Mouse (Mus musculus): ENCODE data around the gene Tnfrsf21. TPM values are rescaled to one million over a fixed set of nuclear protein-coding genes. Genes with fewer than 3 reads are reported as not detected.

The Tnfrsf21 gene
- polyA plus RNA-seq, 1 experiment from 2014 or later = 83.0 TPM

DNA sequence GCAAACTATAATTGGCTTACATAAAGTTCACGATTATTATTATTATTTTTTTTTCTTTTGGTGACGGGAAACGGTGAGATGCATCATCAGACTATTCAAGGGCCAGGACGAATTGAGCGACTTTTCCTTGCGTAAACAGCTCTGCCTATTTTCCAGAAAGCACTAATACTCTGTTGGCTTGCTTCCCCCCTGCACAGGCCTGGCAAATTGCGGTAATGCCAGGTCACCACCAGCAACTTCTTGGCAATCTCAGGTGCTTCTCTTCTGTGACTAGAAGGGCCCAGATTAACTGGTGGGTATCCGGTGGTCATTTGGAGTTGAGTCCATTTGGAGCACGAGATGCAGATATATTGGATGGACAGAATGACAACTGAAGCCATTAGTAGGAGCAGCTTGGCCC, 5.7 kb downstream of the Tnfrsf21 start:
- no peak overlapping the region for H3K9ac ChIP-seq (ENCODE audit: low read depth, low read length)
- H3K9me3 ChIP-seq (ENCODE audit: control insufficient read depth, low read length) = no peaks in the 10 kb centered on the region
- peaks cover 11% of the 10 kb centered on the region for H3K4me1 ChIP-seq (ENCODE audit: control insufficient read depth, insufficient read depth, low read depth, low read length)
- WGBS = 89% methylated on average over 9 of the region's 9 CpGs
- no peaks in the 10 kb centered on the region for H3K27me3 ChIP-seq (replicated peaks; ENCODE audit: control insufficient read depth, insufficient read depth, low read length)
- no peak overlapping the region for H3K4me2 ChIP-seq (ENCODE audit: low read length)
- 0 out of 2 replicates have a peak, but pooled peaks cover 4% of the 10 kb centered on the region for H3K36me3 ChIP-seq (ENCODE audit: control insufficient read depth, insufficient read depth, low read length)
- H3K4me3 ChIP-seq (ENCODE audit: low read length) = no peak overlapping the region
- no peak for ATAC-seq
- H3K27ac ChIP-seq (ENCODE audit: low read depth, low read length) = no peak overlapping the region

DNA sequence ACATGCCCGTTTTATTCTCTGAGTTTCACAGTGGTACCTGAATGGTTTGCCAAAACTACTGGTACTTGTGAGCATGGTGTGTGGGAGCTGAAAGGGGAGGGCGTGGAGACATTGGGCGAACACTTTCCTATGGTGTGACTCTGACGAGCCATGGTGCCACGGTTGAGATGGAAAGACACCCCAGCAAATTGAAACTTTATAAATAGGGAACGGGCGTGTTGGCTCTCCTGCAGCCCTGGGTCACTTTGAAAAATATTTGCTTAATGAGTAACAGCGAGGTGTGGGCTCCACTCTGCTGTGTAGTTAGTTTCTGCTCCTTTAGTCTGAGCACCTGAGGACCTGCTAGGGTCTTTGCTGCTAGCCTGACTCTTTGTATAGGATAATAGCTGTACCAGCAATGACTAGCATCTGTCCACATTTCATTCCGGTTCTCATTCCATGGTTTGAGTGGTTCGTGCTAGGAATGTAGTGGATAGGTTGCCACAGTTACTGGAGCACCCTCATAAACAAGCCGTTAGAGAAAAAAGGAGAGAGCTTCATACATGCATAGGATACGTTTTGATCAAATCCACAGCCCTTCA, 7.4 kb downstream of the Tnfrsf21 start:
- peaks cover 8% of the 10 kb centered on the region for H3K4me1 ChIP-seq (ENCODE audit: control insufficient read depth, insufficient read depth, low read depth, low read length)
- ATAC-seq = no peak
- H3K4me2 ChIP-seq (ENCODE audit: low read length) = no peak overlapping the region
- no peak overlapping the region for H3K4me3 ChIP-seq (ENCODE audit: low read length)
- H3K27me3 ChIP-seq (replicated peaks; ENCODE audit: control insufficient read depth, insufficient read depth, low read length) = no peaks in the 10 kb centered on the region
- 0 out of 2 replicates have a peak, but pooled peaks cover 4% of the 10 kb centered on the region for H3K36me3 ChIP-seq (ENCODE audit: control insufficient read depth, insufficient read depth, low read length)
- no peak overlapping the region for H3K9ac ChIP-seq (ENCODE audit: low read depth, low read length)
- H3K27ac ChIP-seq (ENCODE audit: low read depth, low read length) = no peak overlapping the region
- H3K9me3 ChIP-seq (ENCODE audit: control insufficient read depth, low read length) = no peaks in the 10 kb centered on the region
- 90% methylated on average over 12 of the region's 12 CpGs for WGBS

DNA sequence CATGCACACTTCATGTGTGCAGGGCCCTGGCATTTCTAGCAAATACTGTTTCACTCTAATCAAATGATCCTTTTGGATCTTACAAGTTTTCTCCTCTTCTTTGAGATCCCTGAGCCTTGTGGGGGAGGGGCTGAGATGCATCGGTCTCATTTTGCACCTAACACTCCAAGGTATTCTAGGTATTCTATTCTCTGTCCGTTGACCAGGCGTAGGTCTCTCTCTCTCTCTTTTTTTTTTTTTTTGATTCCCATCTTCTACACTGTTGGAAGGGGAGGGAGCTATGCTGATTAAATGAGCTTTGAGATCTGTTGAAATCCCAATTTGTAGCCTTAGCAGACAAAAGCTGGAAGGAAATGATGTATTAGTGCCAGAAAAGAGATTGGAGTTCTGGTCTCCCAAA, 8.2 kb downstream of the Tnfrsf21 start:
- Histone ChIP-seq H3K27ac (ENCODE audit: low read depth, low read length) (no peak overlapping the region), H3K4me1 (ENCODE audit: control insufficient read depth, insufficient read depth, low read depth, low read length) (0 out of 2 replicates have a peak, but pooled peaks cover 2% of the 10 kb centered on the region), H3K4me2 (ENCODE audit: low read length) (no peak overlapping the region), H3K9me3 (ENCODE audit: control insufficient read depth, low read length) (no peaks in the 10 kb centered on the region), H3K9ac (ENCODE audit: low read depth, low read length) (no peak overlapping the region), H3K4me3 (ENCODE audit: low read length) (no peak overlapping the region), H3K27me3 (replicated peaks; ENCODE audit: control insufficient read depth, insufficient read depth, low read length) (no peaks in the 10 kb centered on the region), H3K36me3 (ENCODE audit: control insufficient read depth, insufficient read depth, low read length) (0 out of 2 replicates have a peak, but pooled peaks cover 4% of the 10 kb centered on the region)
- WGBS = 88% methylated on average over 3 of the region's 3 CpGs
- ATAC-seq = no peak

DNA sequence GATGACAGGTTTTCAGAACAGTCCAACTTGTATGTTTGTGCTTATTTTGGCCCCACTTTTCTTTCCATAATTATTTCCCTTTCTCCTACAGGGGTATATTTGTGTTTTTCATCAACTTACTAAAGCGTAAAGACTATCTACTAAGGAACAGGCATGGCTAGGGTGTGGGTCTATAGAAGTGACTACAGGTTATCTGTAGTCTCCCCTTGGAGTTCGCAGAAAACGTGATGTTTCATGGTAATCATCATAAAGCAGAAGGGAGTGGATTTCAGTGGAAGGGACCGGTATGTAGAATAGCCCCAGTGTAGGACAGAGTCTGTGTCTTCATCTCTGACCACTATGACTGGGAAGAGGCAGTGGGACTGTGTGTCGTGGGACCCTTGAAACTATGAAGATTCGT, 8.7 kb downstream of the Tnfrsf21 start:
- Histone ChIP-seq H3K9ac (ENCODE audit: low read depth, low read length) (no peak overlapping the region), H3K27me3 (replicated peaks; ENCODE audit: control insufficient read depth, insufficient read depth, low read length) (no peaks in the 10 kb centered on the region), H3K4me2 (ENCODE audit: low read length) (no peak overlapping the region), H3K36me3 (ENCODE audit: control insufficient read depth, insufficient read depth, low read length) (0 out of 2 replicates have a peak, but pooled peaks cover 4% of the 10 kb centered on the region), H3K27ac (ENCODE audit: low read depth, low read length) (no peak overlapping the region), H3K4me3 (ENCODE audit: low read length) (no peak overlapping the region), H3K4me1 (ENCODE audit: control insufficient read depth, insufficient read depth, low read depth, low read length) (peaks cover 6% of the 10 kb centered on the region), H3K9me3 (ENCODE audit: control insufficient read depth, low read length) (no peaks in the 10 kb centered on the region)
- 89% methylated on average over 6 of the region's 6 CpGs for WGBS
- no peak for ATAC-seq

DNA sequence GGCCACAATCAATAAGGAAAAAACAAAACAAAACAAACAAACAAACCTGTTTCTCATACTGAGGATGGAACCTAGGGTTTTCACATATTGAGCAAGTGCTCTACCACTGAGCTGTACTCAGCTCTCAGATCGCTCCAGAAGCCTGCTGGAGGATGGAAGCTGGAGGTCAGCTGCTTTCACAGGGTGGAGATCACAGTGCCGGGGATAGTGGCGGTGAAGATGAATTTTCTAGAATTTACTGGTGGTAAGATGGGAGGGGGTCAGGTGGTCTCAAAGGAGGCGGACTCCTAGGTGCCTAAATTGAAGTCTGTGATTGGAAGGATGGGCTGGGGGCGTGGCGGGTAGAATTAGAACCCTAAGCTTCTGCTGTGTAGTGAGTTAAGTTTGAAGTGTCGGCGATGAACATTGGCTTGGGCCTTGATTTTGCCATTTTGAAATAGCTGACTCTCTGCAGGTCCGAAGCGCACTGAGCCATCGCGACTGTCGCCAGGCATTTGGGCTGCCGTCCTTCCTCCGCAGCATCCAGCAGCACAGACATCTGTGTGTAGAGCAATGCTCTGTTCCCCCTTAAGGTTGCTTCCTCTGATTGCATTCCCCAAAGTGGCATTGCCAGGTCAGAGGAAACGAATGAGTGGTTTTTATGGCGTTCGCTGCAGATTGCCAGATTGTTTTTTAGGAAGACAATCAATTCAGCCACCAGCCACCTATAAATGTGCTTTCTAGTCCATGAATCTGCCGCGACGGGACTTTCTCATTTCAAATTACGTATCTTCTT, 9.7 kb downstream of the Tnfrsf21 start:
- Histone ChIP-seq H3K4me1 (ENCODE audit: control insufficient read depth, insufficient read depth, low read depth, low read length) (peaks cover 7% of the 10 kb centered on the region), H3K9ac (ENCODE audit: low read depth, low read length) (no peak overlapping the region), H3K27ac (ENCODE audit: low read depth, low read length) (0 out of 2 replicates have a peak overlapping the region, but pooled peaks have one; percentile 29), H3K4me2 (ENCODE audit: low read length) (peak overlapping the region; percentile 19; the same call in 1 of the 2 replicates), H3K27me3 (replicated peaks; ENCODE audit: control insufficient read depth, insufficient read depth, low read length) (no peaks in the 10 kb centered on the region), H3K4me3 (ENCODE audit: low read length) (no peak overlapping the region), H3K36me3 (ENCODE audit: control insufficient read depth, insufficient read depth, low read length) (0 out of 2 replicates have a peak, but pooled peaks cover 4% of the 10 kb centered on the region), H3K9me3 (ENCODE audit: control insufficient read depth, low read length) (no peaks in the 10 kb centered on the region)
- peak; percentile 43; the same call in 1 of the 2 replicates for ATAC-seq
- 85% methylated on average over 22 of the region's 22 CpGs for WGBS

DNA sequence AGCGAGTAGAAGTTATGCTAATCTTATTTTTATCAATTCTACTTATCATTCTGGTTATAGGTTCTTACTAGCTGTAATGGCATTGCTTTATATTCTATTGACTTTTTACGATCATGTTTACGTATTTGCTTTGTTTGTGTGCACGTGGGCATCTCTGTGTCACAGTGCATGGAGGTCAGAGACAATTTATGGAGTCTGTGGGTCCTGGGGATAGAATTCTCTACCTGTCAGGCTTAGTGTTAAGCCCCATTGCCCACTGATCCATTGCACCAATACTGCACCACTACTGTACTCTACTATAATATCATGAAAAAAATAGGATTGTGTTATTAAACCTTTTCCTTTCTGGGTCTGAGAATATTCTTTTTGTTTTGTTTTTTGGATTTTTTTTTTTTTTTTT, 10.4 kb downstream of the Tnfrsf21 start:
- Histone ChIP-seq H3K36me3 (ENCODE audit: control insufficient read depth, insufficient read depth, low read length) (0 out of 2 replicates have a peak, but pooled peaks cover 4% of the 10 kb centered on the region), H3K9ac (ENCODE audit: low read depth, low read length) (no peak overlapping the region), H3K4me1 (ENCODE audit: control insufficient read depth, insufficient read depth, low read depth, low read length) (peaks cover 7% of the 10 kb centered on the region), H3K27me3 (replicated peaks; ENCODE audit: control insufficient read depth, insufficient read depth, low read length) (no peaks in the 10 kb centered on the region), H3K4me3 (ENCODE audit: low read length) (no peak overlapping the region), H3K4me2 (ENCODE audit: low read length) (no peak overlapping the region), H3K9me3 (ENCODE audit: control insufficient read depth, low read length) (no peaks in the 10 kb centered on the region), H3K27ac (ENCODE audit: low read depth, low read length) (no peak overlapping the region)
- ATAC-seq = no peak
- 83% methylated on average over 4 of the region's 4 CpGs for WGBS

DNA sequence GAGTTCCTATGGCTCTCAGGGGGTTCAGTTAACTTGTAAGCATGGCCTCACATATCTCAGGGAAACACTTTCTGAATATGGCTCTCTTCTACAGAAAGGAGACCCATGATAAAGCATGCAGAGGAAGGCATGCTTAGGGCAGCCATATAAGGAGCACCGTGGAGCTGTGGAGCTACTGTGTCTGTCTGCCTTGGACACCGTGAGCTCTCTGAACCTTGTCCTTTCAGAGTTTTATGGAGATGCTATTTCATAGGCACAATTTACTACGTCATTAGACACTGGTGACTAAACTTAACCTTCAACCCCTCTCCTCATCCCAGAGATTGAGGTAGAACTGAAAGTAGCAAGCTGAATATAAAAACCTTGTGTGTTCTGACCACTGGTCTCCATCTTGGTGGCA, 13.2 kb downstream of the Tnfrsf21 start:
- Histone ChIP-seq H3K27me3 (replicated peaks; ENCODE audit: control insufficient read depth, insufficient read depth, low read length) (no peaks in the 10 kb centered on the region), H3K4me3 (ENCODE audit: low read length) (no peak overlapping the region), H3K9me3 (ENCODE audit: control insufficient read depth, low read length) (no peaks in the 10 kb centered on the region), H3K9ac (ENCODE audit: low read depth, low read length) (no peak overlapping the region), H3K4me1 (ENCODE audit: control insufficient read depth, insufficient read depth, low read depth, low read length) (peaks cover 5% of the 10 kb centered on the region), H3K4me2 (ENCODE audit: low read length) (no peak overlapping the region), H3K36me3 (ENCODE audit: control insufficient read depth, insufficient read depth, low read length) (no peaks in the 10 kb centered on the region), H3K27ac (ENCODE audit: low read depth, low read length) (no peak overlapping the region)
- no peak for ATAC-seq
- 94% methylated on average over 3 of the region's 3 CpGs for WGBS

DNA sequence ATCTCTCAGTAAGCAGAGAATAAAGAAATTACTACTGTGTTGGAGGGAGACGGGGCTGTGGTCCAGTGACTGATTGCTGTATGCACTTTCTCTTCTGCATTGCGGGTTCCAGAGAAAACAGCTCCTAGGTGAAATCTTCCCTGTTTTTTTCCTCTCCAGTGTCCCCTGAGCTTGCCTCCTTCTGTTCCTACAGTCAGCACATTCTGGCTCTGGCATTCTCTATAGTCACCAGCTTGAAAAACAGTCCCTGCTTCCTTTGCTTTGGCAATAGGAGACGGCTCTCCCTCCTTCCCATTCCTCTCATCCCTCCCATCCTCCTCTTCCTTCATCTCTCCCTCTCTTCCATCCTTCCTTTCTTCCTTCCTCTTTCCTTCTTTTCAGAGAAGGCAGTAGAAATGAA, 13.9 kb downstream of the Tnfrsf21 start:
- H3K4me1 ChIP-seq (ENCODE audit: control insufficient read depth, insufficient read depth, low read depth, low read length) = peaks cover 5% of the 10 kb centered on the region
- H3K4me3 ChIP-seq (ENCODE audit: low read length) = no peak overlapping the region
- no peak overlapping the region for H3K9ac ChIP-seq (ENCODE audit: low read depth, low read length)
- H3K4me2 ChIP-seq (ENCODE audit: low read length) = no peak overlapping the region
- 64% methylated on average over 3 of the region's 3 CpGs for WGBS
- H3K36me3 ChIP-seq (ENCODE audit: control insufficient read depth, insufficient read depth, low read length) = no peaks in the 10 kb centered on the region
- H3K27ac ChIP-seq (ENCODE audit: low read depth, low read length) = no peak overlapping the region
- no peak for ATAC-seq
- H3K27me3 ChIP-seq (replicated peaks; ENCODE audit: control insufficient read depth, insufficient read depth, low read length) = no peaks in the 10 kb centered on the region
- no peaks in the 10 kb centered on the region for H3K9me3 ChIP-seq (ENCODE audit: control insufficient read depth, low read length)

DNA sequence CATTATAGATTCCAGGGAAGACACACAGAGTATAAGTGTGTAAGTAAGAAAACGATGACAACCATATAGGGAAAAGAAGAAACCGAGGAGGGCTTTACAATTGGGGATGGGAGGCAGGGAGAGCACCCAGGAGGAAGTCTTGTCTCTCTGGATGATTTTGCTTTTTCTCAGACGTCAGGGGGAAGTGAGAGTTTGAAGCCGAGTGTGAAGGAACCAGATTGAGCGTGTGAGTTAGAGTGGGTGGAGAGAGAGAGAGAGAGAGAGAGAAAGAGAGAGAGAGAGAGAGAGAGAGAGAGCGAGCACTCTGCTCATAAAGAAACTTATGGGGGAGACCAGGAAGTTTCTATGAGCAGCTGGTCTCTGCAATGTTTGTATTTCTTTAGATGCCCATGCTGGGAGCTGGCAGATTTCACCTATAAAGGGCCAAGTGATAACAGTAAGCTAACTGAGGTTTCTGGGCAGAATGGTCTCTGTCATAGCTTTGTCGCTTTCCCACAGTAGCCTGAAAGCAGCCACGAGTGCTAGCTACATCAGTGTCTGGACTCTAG, 16.2 kb downstream of the Tnfrsf21 start:
- Histone ChIP-seq H3K9ac (ENCODE audit: low read depth, low read length) (no peak overlapping the region), H3K9me3 (ENCODE audit: control insufficient read depth, low read length) (no peaks in the 10 kb centered on the region), H3K4me3 (ENCODE audit: low read length) (no peak overlapping the region), H3K27ac (ENCODE audit: low read depth, low read length) (no peak overlapping the region), H3K27me3 (replicated peaks; ENCODE audit: control insufficient read depth, insufficient read depth, low read length) (no peaks in the 10 kb centered on the region), H3K36me3 (ENCODE audit: control insufficient read depth, insufficient read depth, low read length) (peaks cover 4% of the 10 kb centered on the region; the same call in 1 of the 2 replicates), H3K4me2 (ENCODE audit: low read length) (no peak overlapping the region), H3K4me1 (ENCODE audit: control insufficient read depth, insufficient read depth, low read depth, low read length) (peaks cover 5% of the 10 kb centered on the region)
- WGBS = 86% methylated on average over 8 of the region's 8 CpGs
- ATAC-seq = no peak

Measured in hindbrain, embryonic 16.5 days (tissue).